Mouse (Mus musculus): Measurements from ENCODE around the gene Fahd1. TPM values are rescaled to one million over a fixed set of nuclear protein-coding genes. Genes with fewer than 3 reads are reported as not detected.

The Fahd1 gene
- polyA plus RNA-seq, 1 experiment from 2014 or later = 41.2 TPM

DNA sequence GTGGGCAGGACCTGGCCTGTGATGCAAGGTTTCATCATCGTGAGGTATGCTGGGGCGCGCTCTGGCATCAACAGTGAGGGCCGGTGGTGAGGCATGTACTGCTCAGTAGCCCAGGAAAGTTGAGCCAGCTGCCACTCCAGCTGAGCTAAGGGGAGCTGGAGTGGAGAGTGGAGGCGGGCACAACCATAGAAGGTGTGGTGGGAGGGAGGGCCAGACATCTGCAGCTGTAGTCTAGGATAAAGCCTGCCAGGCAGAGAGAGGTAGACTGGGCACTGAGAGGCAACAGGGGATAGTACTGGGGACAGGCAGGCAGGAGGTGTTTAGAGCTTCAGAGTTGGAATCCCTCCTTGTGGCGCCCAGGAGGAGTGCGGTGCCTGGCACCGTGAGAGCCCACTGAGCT is 9.9 kb upstream of the Fahd1 start:
- ATAC-seq (no peak), DNase-seq (ENCODE audit: low read depth, low spot score) (no peak)
- no peaks in the 10 kb centered on the region for H3K27me3 ChIP-seq
- ChIA-PET POLR2A (interaction anchor here (1.3 kb wide), 1 partner anchor 35 kb away, joined by 4 read pairs; the partner anchor contains the start of genes Eme2 and Mrps34), CTCF (interaction anchor here (0.7 to 2.0 kb wide), 2 partner anchors 9 to 44 kb away, joined by 3 to 7 read pairs; no protein-coding TSS in a partner anchor)
- no peak for TF ChIP-seq CTCF (IDR thresholded peaks at IDR 0.05)
- in situ Hi-C loops (cut with MboI; ENCODE audit: low pct_unique_long_range_greater_than_20kb) = no loop called here

DNA sequence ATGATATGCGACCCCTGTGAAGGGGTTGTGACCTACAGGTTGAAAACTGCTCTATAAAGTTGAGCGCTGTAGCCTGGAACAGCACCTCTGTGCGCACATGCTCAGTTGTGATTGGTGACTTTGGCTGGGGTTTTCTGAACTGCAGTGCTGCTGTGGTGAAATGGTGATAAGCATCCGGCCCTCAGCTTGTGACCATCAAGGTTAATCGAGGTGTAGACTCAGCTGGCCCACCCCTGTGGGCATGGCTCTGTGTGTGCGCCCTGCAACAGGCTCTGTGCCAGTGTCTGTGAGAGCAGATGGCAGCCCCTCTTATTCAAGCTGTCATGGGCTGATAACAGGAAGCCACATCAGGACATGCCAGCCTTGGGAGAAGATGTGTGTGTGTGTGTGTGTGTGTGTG is 8.8 kb upstream of the Fahd1 start:
- in situ Hi-C loops (cut with MboI; ENCODE audit: low pct_unique_long_range_greater_than_20kb) = no loop called here
- no peak for ATAC-seq
- CTCF ChIA-PET = no interaction called here
- DNase-seq (ENCODE audit: low read depth, low spot score) = no peak
- H3K27me3 ChIP-seq = no peaks in the 10 kb centered on the region
- TF ChIP-seq CTCF (IDR thresholded peaks at IDR 0.05) = no peak
- POLR2A ChIA-PET = interaction anchor here (0.7 to 1.6 kb wide), 2 partner anchors 8 to 13 kb away, joined by 3 read pairs; no protein-coding TSS in a partner anchor

DNA sequence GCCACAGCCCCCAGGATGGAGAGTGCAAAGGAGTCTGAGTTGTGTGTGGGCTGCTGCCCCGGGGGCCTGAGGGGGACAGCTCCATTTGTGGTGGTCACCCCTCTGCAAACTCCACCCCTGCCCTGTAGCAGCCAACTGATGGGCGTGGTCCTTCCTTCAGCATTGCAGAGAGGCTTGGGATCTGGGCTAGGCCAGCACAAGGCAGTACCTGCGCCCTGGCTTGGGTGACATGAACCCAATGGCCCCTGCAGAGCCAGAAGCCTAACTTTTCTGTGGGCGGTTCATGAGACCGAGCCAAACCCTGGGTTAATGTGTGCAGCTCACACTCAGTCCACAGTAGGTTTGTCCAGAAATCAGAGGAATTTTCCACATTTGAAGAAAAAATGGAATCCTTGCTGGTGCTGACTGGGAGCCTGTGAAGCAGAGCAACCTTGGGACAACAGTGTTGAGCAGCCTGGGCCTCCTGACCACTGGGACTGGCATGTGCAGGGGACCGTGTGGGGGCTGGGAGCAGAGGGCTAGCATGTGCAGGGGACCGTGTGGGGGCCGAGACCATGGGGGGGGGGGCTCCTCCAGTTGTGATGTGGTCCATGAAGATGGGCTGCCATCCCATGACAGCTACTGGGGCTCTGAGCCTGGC is 7.8 kb upstream of the Fahd1 start:
- in situ Hi-C loops (cut with MboI; ENCODE audit: low pct_unique_long_range_greater_than_20kb) = no loop called here
- DNase-seq (ENCODE audit: low read depth, low spot score) = no peak
- no peak for TF ChIP-seq CTCF (IDR thresholded peaks at IDR 0.05)
- ChIA-PET POLR2A (interaction anchor here (0.7 to 1.6 kb wide), 2 partner anchors 9 to 14 kb away, joined by 3 read pairs; no protein-coding TSS in a partner anchor), CTCF (no interaction called here)
- no peak for ATAC-seq
- H3K27me3 ChIP-seq = no peaks in the 10 kb centered on the region

DNA sequence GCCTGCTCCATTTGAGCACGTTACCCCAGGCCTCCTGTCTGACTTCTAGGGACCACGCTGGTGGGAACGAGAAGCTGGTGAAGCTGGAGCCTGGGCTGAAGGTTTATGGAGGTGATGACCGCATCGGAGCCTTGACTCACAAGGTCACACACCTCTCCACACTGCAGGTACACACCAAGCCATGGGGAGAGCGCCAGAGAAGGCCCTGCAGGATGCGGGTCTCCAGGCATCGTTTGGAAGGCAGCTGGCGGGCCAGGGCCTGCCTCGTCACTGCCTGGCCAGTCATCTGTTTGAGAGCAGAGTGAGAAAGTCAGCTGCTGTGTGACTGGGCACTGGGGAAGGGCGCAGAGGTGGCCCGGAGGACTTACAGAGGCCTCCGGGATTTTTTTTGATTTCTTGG is 6.4 kb upstream of the Fahd1 start:
- ChIA-PET CTCF (no interaction called here), POLR2A (interaction anchor here (1.0 kb wide), 1 partner anchor 19 kb away, joined by 4 read pairs; no protein-coding TSS in a partner anchor)
- TF ChIP-seq CTCF (IDR thresholded peaks at IDR 0.05) = no peak
- ATAC-seq (no peak), DNase-seq (ENCODE audit: low read depth, low spot score) (no peak)
- no peaks in the 10 kb centered on the region for H3K27me3 ChIP-seq
- in situ Hi-C loops (cut with MboI; ENCODE audit: low pct_unique_long_range_greater_than_20kb) = no loop called here

DNA sequence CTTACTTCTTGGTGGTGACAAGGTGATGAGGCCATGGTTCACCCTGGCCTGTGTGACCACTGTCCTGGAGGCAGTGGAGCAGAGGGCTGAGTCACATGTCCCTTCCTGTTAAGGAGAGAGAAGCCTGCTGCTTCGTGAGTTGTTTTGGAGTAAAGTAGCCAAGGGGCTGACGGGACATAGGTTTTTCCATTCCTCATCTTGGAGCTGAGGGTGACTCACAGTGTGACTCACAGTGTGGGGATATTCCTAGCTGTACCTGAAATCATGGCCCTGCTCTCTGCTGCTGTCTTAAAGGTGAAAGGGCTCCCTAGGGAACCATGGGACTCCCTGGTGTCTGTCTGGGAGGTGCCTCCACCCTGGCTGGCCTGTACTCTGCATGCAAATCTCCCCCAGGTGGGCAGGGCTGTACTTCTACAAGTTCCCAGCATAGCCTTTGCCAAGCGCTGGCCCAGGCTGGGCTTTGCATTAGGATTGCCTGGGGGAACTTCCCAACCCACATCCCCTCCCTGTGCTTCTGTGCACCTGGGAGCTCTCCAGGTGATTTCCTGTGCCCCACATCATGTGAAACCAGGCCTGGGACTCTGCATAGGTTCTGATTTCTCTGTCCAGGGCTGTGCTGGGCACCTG is 5.8 kb upstream of the Fahd1 start:
- no peak for TF ChIP-seq CTCF (IDR thresholded peaks at IDR 0.05)
- in situ Hi-C loops (cut with MboI; ENCODE audit: low pct_unique_long_range_greater_than_20kb) = no loop called here
- CTCF ChIA-PET = no interaction called here
- H3K27me3 ChIP-seq = no peaks in the 10 kb centered on the region
- ATAC-seq (peak; percentile 76), DNase-seq (ENCODE audit: low read depth, low spot score) (peak; percentile 75)
- POLR2A ChIA-PET = no interaction called here

DNA sequence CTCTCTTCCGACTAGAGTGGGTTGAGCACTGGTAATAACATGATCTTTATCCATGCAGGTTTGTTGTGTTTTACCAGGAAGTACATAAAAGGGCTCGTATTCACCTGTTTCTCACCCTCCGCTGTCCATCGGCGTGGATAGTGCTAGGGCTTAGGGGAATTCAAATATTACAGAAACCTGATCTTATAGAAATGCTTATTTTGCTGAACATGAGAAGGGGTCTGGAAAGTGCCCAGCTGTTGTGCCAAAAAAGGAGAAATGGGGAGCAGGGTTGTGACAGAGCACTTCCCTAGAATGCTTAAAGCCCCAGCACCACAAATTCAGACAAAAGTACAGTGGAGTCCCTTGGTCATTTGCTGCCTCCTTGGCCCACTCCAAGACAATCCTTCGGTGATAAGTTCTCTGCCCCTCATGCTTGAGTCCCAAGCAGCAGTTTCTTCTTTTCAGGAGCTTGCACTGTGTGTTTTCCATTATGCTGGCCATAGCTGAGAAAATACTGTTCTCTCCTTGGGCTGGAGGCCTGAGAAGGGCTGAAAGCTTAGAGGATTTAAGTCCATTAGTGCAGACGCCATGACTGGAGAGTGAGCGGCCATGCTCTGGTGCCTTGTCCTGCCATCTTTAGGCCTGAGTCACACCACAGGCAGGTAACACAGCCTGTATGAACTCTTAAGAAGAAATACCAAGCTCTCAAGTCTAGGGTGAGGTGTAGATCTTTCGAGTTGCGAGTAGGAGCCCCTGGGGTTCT is 1.4 kb upstream of the Fahd1 start:
- H3K27me3 ChIP-seq = no peaks in the 10 kb centered on the region
- ATAC-seq (no peak), DNase-seq (ENCODE audit: low read depth, low spot score) (no peak)
- TF ChIP-seq CTCF (IDR thresholded peaks at IDR 0.05) = no peak
- ChIA-PET CTCF (interaction anchor here (1.0 to 1.6 kb wide), 2 partner anchors 11 to 30 kb away, joined by 3 read pairs; partner anchors contain the start of gene Hagh), POLR2A (interaction anchor here (1.0 kb wide), 1 partner anchor 11 kb away, joined by 3 read pairs; no protein-coding TSS in a partner anchor)
- in situ Hi-C loops (cut with MboI; ENCODE audit: low pct_unique_long_range_greater_than_20kb) = no loop called here

DNA sequence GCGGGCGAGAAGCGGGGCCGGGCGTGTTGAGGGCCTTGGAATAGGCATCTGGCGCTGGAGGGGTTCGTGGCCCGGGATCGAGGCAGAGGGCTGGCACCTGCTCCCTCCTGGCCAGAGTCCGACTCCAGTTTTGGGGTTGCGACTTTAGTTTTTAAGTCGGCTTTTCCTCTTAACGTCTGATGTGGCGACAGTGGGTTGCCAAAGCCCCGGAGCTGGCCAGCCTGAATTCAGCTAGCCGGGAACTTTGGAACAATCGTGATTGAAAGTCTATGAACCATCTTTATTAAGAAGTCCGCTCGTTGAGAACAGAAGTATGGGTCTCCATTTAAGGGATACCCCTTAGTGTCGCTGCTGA is 586 bp upstream of the Fahd1 start:
- POLR2A ChIA-PET = interaction anchor here (1.0 to 1.3 kb wide), 3 partner anchors 12 to 46 kb away, joined by 3 to 5 read pairs (median 3); no protein-coding TSS in a partner anchor
- in situ Hi-C loops (cut with MboI; ENCODE audit: low pct_unique_long_range_greater_than_20kb) = no loop called here
- ATAC-seq (no peak), DNase-seq (ENCODE audit: low read depth, low spot score) (no peak)
- no peaks in the 10 kb centered on the region for H3K27me3 ChIP-seq
- TF ChIP-seq CTCF (IDR thresholded peaks at IDR 0.05) = no peak
- CTCF ChIA-PET = interaction anchor here (1.0 to 1.6 kb wide), 3 partner anchors 11 to 31 kb away, joined by 3 read pairs; partner anchors contain the start of gene Hagh

DNA sequence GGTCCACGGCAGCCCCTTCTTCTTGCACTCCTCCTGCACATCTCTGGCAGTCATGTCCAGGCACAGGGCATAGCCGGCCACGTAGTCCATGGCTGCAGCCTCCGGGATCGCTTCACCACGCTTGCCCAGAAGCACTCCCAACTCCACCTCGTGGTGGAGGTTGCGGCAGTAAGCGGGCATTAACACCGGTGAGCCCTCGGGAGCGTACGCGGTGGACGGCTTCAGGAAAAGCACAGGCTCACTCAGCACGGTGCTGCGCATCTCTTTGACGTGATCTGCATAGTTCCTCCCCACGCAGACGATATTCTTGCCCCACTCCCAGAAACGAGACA is 465 bp downstream of the Fahd1 start:
- ChIA-PET POLR2A (interaction anchor here (0.9 to 1.4 kb wide), 4 partner anchors 9 to 45 kb away, joined by 3 to 5 read pairs (median 4); partner anchors contain the start of genes Eme2 and Mrps34), CTCF (interaction anchor here (1.4 kb wide), 1 partner anchor 13 kb away, joined by 3 read pairs; no protein-coding TSS in a partner anchor)
- in situ Hi-C loops (cut with MboI; ENCODE audit: low pct_unique_long_range_greater_than_20kb) = loop anchor here (5.0 kb wide), 1 partner anchor 38 kb away; the partner anchor contains the start of genes Nubp2 and Spsb3

DNA sequence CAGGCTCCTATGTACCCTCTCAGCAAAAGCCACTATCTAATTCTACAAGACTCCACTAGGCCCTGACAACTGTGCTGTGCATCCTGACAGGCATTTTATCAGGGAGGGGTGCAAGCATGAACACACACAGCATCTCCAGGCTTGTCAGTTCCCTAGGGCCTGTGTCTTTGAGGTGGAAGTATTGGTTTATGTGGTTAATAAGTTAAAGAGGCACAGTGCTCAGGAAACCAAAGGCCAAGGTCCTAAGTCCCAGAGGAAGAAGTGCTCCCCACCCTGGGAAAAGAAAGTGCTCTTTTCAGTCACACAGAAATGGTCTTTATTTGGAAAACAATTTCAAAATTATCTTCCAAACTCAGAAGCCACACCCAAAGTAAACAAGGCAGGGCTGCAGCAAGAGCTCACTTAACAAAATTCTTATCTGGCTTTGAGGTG is 1.5 kb downstream of the Fahd1 start:
- in situ Hi-C loops (cut with MboI; ENCODE audit: low pct_unique_long_range_greater_than_20kb) = loop anchor here (5.0 kb wide), 1 partner anchor 39 kb away; the partner anchor contains the start of genes Nubp2 and Spsb3
- no peak for DNase-seq (ENCODE audit: low read depth, low spot score)
- ChIA-PET POLR2A (interaction anchor here (1.2 to 1.4 kb wide), 3 partner anchors 8 to 46 kb away, joined by 3 to 4 read pairs (median 3); partner anchors contain the start of genes Eme2, Igfals and Mrps34), CTCF (interaction anchor here (1.7 kb wide), 1 partner anchor 34 kb away, joined by 4 read pairs; no protein-coding TSS in a partner anchor)
- no peak for ATAC-seq
- H3K27me3 ChIP-seq = no peaks in the 10 kb centered on the region
- TF ChIP-seq CTCF (IDR thresholded peaks at IDR 0.05) = no peak

More for the DNA sequence above, 465 bp downstream of the Fahd1 start:
- no peak for DNase-seq (ENCODE audit: low read depth, low spot score)
- ATAC-seq = peak; percentile 26
- no peaks in the 10 kb centered on the region for H3K27me3 ChIP-seq
- no peak for TF ChIP-seq CTCF (IDR thresholded peaks at IDR 0.05)

DNA sequence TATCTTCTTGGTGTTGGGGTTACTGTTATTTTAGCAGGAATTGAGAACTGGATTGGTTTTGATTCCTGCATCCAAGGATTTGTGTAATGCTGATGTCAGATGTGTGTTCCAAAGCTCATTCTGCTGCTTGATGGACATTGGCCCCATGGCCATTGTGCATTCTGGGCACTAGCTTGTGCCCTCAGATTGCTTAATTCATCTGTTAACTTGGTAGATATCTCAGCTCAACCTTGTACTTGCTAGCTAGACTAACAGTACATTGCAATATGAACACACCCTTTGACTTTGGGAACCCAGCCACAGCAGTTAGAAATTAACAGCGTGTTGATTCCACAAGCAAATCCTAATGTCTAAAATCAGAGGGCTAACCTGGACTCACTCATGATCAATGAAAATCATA is 2.8 kb downstream of the Fahd1 start:
- H3K27me3 ChIP-seq = no peaks in the 10 kb centered on the region
- ChIA-PET CTCF (no interaction called here), POLR2A (interaction anchor here (0.6 to 1.2 kb wide), 2 partner anchors 18 to 1145 kb away, joined by 3 read pairs; partner anchors contain the start of gene Igfals)
- in situ Hi-C loops (cut with MboI; ENCODE audit: low pct_unique_long_range_greater_than_20kb) = loop anchor here (5.0 kb wide), 1 partner anchor 40 kb away; the partner anchor contains the start of genes Nubp2 and Spsb3
- no peak for ATAC-seq
- TF ChIP-seq CTCF (IDR thresholded peaks at IDR 0.05) = no peak
- no peak for DNase-seq (ENCODE audit: low read depth, low spot score)
